ENCODE assay signal across 8 mouse cellular contexts in the genomic region with DNA sequence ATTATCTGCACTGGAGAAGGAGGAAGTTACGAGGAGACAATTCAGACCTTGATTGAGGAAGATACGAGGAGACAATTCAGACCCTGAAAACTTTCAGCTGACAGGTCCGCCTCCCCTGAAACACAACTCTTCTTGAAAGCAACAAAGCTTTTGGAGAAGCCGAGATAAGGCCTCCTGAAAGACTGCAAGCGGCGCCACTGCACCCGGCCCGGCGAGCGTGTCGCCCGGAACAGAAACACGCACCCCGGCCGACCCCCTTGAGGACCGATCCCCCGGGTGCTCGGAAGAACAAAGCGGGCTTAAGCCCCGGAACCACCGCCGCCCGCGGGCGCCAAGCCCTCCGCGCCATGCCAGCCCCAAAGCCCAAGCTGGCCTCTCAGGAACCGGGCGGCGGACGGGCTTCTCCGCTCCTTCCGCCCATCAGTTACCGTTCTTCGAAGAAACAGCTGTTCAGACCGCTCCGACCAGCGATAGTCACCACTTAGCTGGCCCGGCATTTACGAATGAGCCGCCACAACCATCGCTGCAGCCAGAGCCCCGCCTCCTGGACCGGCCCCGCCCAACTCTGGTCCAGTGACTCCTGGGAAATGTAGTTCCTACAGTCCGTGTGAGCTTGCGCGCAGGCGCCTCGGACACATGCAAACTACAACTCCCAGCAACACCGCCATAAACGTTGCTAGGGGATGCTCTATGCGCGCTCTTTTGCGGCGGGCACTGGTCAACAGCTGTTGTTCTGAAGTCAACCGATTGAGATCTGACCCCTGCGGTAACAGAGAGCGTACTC. TPM values are rescaled to one million over a fixed set of nuclear protein-coding genes. Genes with fewer than 3 reads are reported as not detected.
DNase-seq lines count a peak whose midpoint lies in the region; ATAC-seq and TF ChIP-seq lines count a peak whose summit lies in the region.

No protein-coding gene starts in this region.

- peaks cover 18% of the 10 kb centered on the region for H3K79me2 ChIP-seq in CH12.LX (replicated peaks; ENCODE audit: control insufficient read depth, extremely low read depth, insufficient read depth, poor library complexity, severe bottlenecking)

- H3K36me3 ChIP-seq in CH12.LX (replicated peaks in 1 of 2; ENCODE audit: control insufficient read depth in 1 of 2, insufficient read depth in 1 of 2, low read length in 1 of 2), result peaks cover 3 to 11% of the 10 kb centered on the region in 2 experiments
- H3K36me3 ChIP-seq in forebrain, embryonic 11.5 days (ENCODE audit: control insufficient read depth, insufficient read depth, low read length), result no peaks in the 10 kb centered on the region
- no peaks in the 10 kb centered on the region for H3K36me3 ChIP-seq in heart, postnatal 0 days (replicated peaks; ENCODE audit: control insufficient read depth, insufficient read depth, low read length)
- no peaks in the 10 kb centered on the region for H3K36me3 ChIP-seq in liver, embryonic 16.5 days (ENCODE audit: control insufficient read depth, insufficient read depth)
- no peaks in the 10 kb centered on the region for H3K36me3 ChIP-seq in neural tube, embryonic 13.5 days
- no peaks in the 10 kb centered on the region for H3K36me3 ChIP-seq in testis, adult 2 months (ENCODE audit: control insufficient read depth, insufficient read depth, low read length)

- no peak for TF ChIP-seq RAD21 in CH12.LX (IDR thresholded peaks at IDR 0.05; ENCODE audit: low read depth, low read length)

- no peak overlapping the region for H3K27ac ChIP-seq in CH12.LX (ENCODE audit: insufficient read depth, low read depth)
- H3K27ac ChIP-seq in forebrain, embryonic 11.5 days (ENCODE audit: low read depth, low read length), result peak overlapping the region; percentile 83
- peak overlapping the region; percentile 50 for H3K27ac ChIP-seq in heart, postnatal 0 days (ENCODE audit: low read depth)
- peak overlapping the region; percentile 97 for H3K27ac ChIP-seq in liver, embryonic 16.5 days (ENCODE audit: low read length)
- H3K27ac ChIP-seq in neural tube, embryonic 13.5 days (replicated peaks), result peak overlapping the region; percentile 77
- peak overlapping the region; percentile 81 for H3K27ac ChIP-seq in testis, adult 2 months (ENCODE audit: control insufficient read depth, insufficient read depth, low read depth, low read length)

- TF ChIP-seq CTCF in CH12.LX (conservative IDR thresholded peaks at IDR 0.05 in 1 of 2, IDR thresholded peaks at IDR 0.05 in 1 of 2; ENCODE audit: low read depth in 2 of 2, low read length in 2 of 2), result no peak
- TF ChIP-seq CTCF in heart, postnatal 0 days (IDR thresholded peaks at IDR 0.05; ENCODE audit: low read depth), result 0 out of 2 replicates have a peak, but pooled peaks have one; percentile 3
- TF ChIP-seq CTCF in testis, adult 2 months (IDR thresholded peaks at IDR 0.05; ENCODE audit: control insufficient read depth, insufficient read depth, insufficient replicate concordance, low read depth, low read length), result no peak

- peak overlapping the region; percentile 65 to 84 (median 80) for H3K4me3 ChIP-seq in CH12.LX (replicated peaks in 1 of 3; ENCODE audit: low read depth in 2 of 3, low read length in 2 of 3, poor library complexity in 1 of 3)
- H3K4me3 ChIP-seq in forebrain, embryonic 11.5 days (ENCODE audit: low read depth, low read length), result peak overlapping the region; percentile 80
- H3K4me3 ChIP-seq in heart, postnatal 0 days (ENCODE audit: low read depth, low read length), result peak overlapping the region; percentile 85
- H3K4me3 ChIP-seq in liver, embryonic 16.5 days (ENCODE audit: low read depth, low read length), result peak overlapping the region; percentile 90
- H3K4me3 ChIP-seq in neural tube, embryonic 13.5 days, result peak overlapping the region; percentile 84
- peak overlapping the region; percentile 96 for H3K4me3 ChIP-seq in testis, adult 2 months (ENCODE audit: control insufficient read depth, low read depth, low read length)

- TF ChIP-seq EP300 in CH12.LX (IDR thresholded peaks at IDR 0.05; ENCODE audit: low read length), result no peak
- TF ChIP-seq EP300 in heart, postnatal 0 days (IDR thresholded peaks at IDR 0.05; ENCODE audit: low read depth), result no peak

- under 1% methylated on average over 59 of the region's 59 CpGs for WGBS in forebrain, embryonic 11.5 days
- under 1% methylated on average over 59 of the region's 59 CpGs for WGBS in heart, postnatal 0 days
- under 1% methylated on average over 59 of the region's 59 CpGs for WGBS in liver, embryonic 16.5 days (ENCODE audit: insufficient replicate concordance)
- under 1% methylated on average over 59 of the region's 59 CpGs for WGBS in neural tube, embryonic 13.5 days

- peaks cover 5 to 40% of the 10 kb centered on the region in 2 experiments for H3K4me1 ChIP-seq in CH12.LX (ENCODE audit: control insufficient read depth in 1 of 2, insufficient read depth in 2 of 2)
- H3K4me1 ChIP-seq in forebrain, embryonic 11.5 days (replicated peaks; ENCODE audit: control insufficient read depth, insufficient read depth, low read length), result no peaks in the 10 kb centered on the region
- H3K4me1 ChIP-seq in heart, postnatal 0 days (ENCODE audit: control insufficient read depth, insufficient read depth), result peaks cover 7% of the 10 kb centered on the region
- peaks cover 24% of the 10 kb centered on the region for H3K4me1 ChIP-seq in liver, embryonic 16.5 days (ENCODE audit: control insufficient read depth, low read depth, low read length)
- H3K4me1 ChIP-seq in neural tube, embryonic 13.5 days (replicated peaks), result peaks cover 26% of the 10 kb centered on the region
- H3K4me1 ChIP-seq in testis, adult 2 months (ENCODE audit: control insufficient read depth, insufficient read depth, low read length), result peaks cover 5% of the 10 kb centered on the region

- peak overlapping the region; percentile 55 for H3K9ac ChIP-seq in CH12.LX (ENCODE audit: insufficient read depth, low read depth)
- H3K9ac ChIP-seq in forebrain, embryonic 11.5 days (ENCODE audit: low read length), result peak overlapping the region; percentile 79
- H3K9ac ChIP-seq in heart, postnatal 0 days (replicated peaks; ENCODE audit: low read depth, low read length), result peak overlapping the region; percentile 69
- peak overlapping the region; percentile 88 for H3K9ac ChIP-seq in liver, embryonic 16.5 days (ENCODE audit: low read depth, low read length)
- peak overlapping the region; percentile 76 for H3K9ac ChIP-seq in neural tube, embryonic 13.5 days

- ATAC-seq in forebrain, embryonic 11.5 days (replicated peaks; ENCODE audit: low FRiP score), result peak; percentile 99
- ATAC-seq in heart, postnatal 0 days (ENCODE audit: insufficient read depth, low read depth), result peak; percentile 97
- ATAC-seq in liver, embryonic 16.5 days (ENCODE audit: low read depth), result peak; percentile 96
- ATAC-seq in neural tube, embryonic 13.5 days (ENCODE audit: low read depth), result peak; percentile 100

- in situ Hi-C loops in CH12.LX (cut with MboI; ENCODE audit: low pct_ligation_motif_present, low pct_unique_long_range_greater_than_20kb, low sequenced_read_pairs), result no loop called here

- peak; percentile 70 for TF ChIP-seq POLR2A in CH12.LX (IDR thresholded peaks at IDR 0.05; ENCODE audit: low read depth, low read length)
- TF ChIP-seq POLR2A in testis, adult 2 months (IDR thresholded peaks at IDR 0.05; ENCODE audit: control insufficient read depth, low read depth, low read length), result peak; percentile 95

- DNase-seq in CH12.LX (ENCODE audit: extremely low read depth), result peak; percentile 97
- DNase-seq in c-Kit-positive CD71-positive TER-119-negative erythroid progenitor cells, embryonic 14.5 days (ENCODE audit: low read depth), result peak; percentile 91
- peak; percentile 97 for DNase-seq in forebrain, embryonic 11.5 days (ENCODE audit: low spot score)
- DNase-seq in heart, postnatal 0 days (ENCODE audit: low spot score), result peak; percentile 97
- peak; percentile 96 to 98 for DNase-seq in kidney, postnatal 4 days

- H3K4me2 ChIP-seq in CH12.LX (ENCODE audit: insufficient read depth, low read depth, poor library complexity, severe bottlenecking), result peak overlapping the region; percentile 87
- H3K4me2 ChIP-seq in forebrain, embryonic 11.5 days (ENCODE audit: low read depth, low read length, severe bottlenecking), result peak overlapping the region; percentile 53
- H3K4me2 ChIP-seq in heart, postnatal 0 days (ENCODE audit: low read depth, low read length), result peak overlapping the region; percentile 90
- H3K4me2 ChIP-seq in liver, embryonic 16.5 days (ENCODE audit: low read depth, low read length), result peak overlapping the region; percentile 85
- H3K4me2 ChIP-seq in neural tube, embryonic 13.5 days, result peak overlapping the region; percentile 85

- dilution Hi-C loops in CH12.LX (cut with MboI; ENCODE audit: extremely low pct_ligation_motif_present, extremely low pct_unique_long_range_greater_than_20kb, low sequenced_read_pairs), result no loop called here

- no peaks in the 10 kb centered on the region for H3K9me3 ChIP-seq in CH12.LX (replicated peaks; ENCODE audit: low read length)
- no peaks in the 10 kb centered on the region for H3K9me3 ChIP-seq in forebrain, embryonic 11.5 days (ENCODE audit: control insufficient read depth, low read length)
- H3K9me3 ChIP-seq in heart, postnatal 0 days (replicated peaks; ENCODE audit: control insufficient read depth, low read length), result no peaks in the 10 kb centered on the region
- H3K9me3 ChIP-seq in liver, embryonic 16.5 days (replicated peaks; ENCODE audit: control insufficient read depth, low read length), result no peaks in the 10 kb centered on the region
- H3K9me3 ChIP-seq in neural tube, embryonic 13.5 days, result no peaks in the 10 kb centered on the region

- H3K27me3 ChIP-seq in CH12.LX (replicated peaks), result no peaks in the 10 kb centered on the region
- H3K27me3 ChIP-seq in forebrain, embryonic 11.5 days (ENCODE audit: control insufficient read depth, insufficient read depth, low read length), result no peaks in the 10 kb centered on the region
- no peaks in the 10 kb centered on the region for H3K27me3 ChIP-seq in heart, postnatal 0 days (ENCODE audit: control insufficient read depth, insufficient read depth, low read length)
- no peaks in the 10 kb centered on the region for H3K27me3 ChIP-seq in liver, embryonic 16.5 days (ENCODE audit: control insufficient read depth, insufficient read depth, low read depth, low read length)
- H3K27me3 ChIP-seq in neural tube, embryonic 13.5 days, result no peaks in the 10 kb centered on the region
- no peaks in the 10 kb centered on the region for H3K27me3 ChIP-seq in testis, adult 2 months (ENCODE audit: control insufficient read depth, insufficient read depth, low read length)

RNA-seq across cellular contexts. Expression of a gene that starts 3.7 kb away (rescaled TPM):
- 7.8 and 8.6 TPM in 2 replicates for total RNA-seq in CH12.LX (2012; rRNA removed)
- total RNA-seq in CH12.LX (2014; rRNA removed), result 2.4 and 3.1 TPM in 2 replicates
- polyA plus RNA-seq in CH12.LX (2012; ENCODE audit: insufficient read length, low read depth), result 10.8 and 12.3 TPM in 2 replicates
- polyA plus RNA-seq in forebrain, embryonic 11.5 days (2014; fragmentation: Nextera tagmentation; extraction: Ambion mirVana), result 25.6 and 28.6 TPM in 2 replicates
- total RNA-seq in heart, postnatal 0 days (2014; rRNA removed; ENCODE audit: low replicate concordance), result 3.2 and 14.3 TPM in 2 replicates
- 2.5 and 2.8 TPM in 2 replicates for polyA plus RNA-seq in heart, postnatal 0 days (2015; fragmentation: Nextera tagmentation; extraction: Ambion mirVana)
- 4.2 and 5.5 TPM in 2 replicates for polyA plus RNA-seq in liver, embryonic 16.5 days (2015; fragmentation: Nextera tagmentation; extraction: Ambion mirVana)
- 6.0 and 10.3 TPM in 2 replicates for polyA plus RNA-seq in neural tube, embryonic 13.5 days (2015; fragmentation: Nextera tagmentation; extraction: Ambion mirVana)
- polyA plus RNA-seq in testis, adult 2 months (2012; rRNA removed), result 4.5 and 6.6 TPM in 2 replicates

RNA-seq across cellular contexts. Expression of a gene that starts 3.9 kb away (rescaled TPM):
- total RNA-seq in CH12.LX (2012; rRNA removed) (6.8 and 10.2 TPM in 2 replicates), CH12.LX (2014; rRNA removed) (5.6 and 6.1 TPM in 2 replicates)
- polyA plus RNA-seq in CH12.LX (2012; ENCODE audit: insufficient read length, low read depth), result 11.3 and 13.0 TPM in 2 replicates
- 1.1 and 2.3 TPM in 2 replicates for polyA plus RNA-seq in forebrain, embryonic 11.5 days (2014; fragmentation: Nextera tagmentation; extraction: Ambion mirVana)
- total RNA-seq in heart, postnatal 0 days (2014; rRNA removed; ENCODE audit: low replicate concordance), result 7.3 and 12.3 TPM in 2 replicates
- 9.8 and 10.1 TPM in 2 replicates for polyA plus RNA-seq in heart, postnatal 0 days (2015; fragmentation: Nextera tagmentation; extraction: Ambion mirVana)
- polyA plus RNA-seq in liver, embryonic 16.5 days (2015; fragmentation: Nextera tagmentation; extraction: Ambion mirVana), result 2.1 and 2.2 TPM in 2 replicates
- polyA plus RNA-seq in neural tube, embryonic 13.5 days (2015; fragmentation: Nextera tagmentation; extraction: Ambion mirVana), result 1.1 and 1.9 TPM in 2 replicates
- 0.90 and 1.6 TPM in 2 replicates for polyA plus RNA-seq in testis, adult 2 months (2012; rRNA removed)
